Mouse (Mus musculus): Measurements from ENCODE around the gene Olfr344.

Gene Olfr344

GRCm38 (mm10) chr2:36566362-36566761 is at the start of gene Olfr344:
Olfr344 (plus strand) TSS chr2:36566662.
- DNase-seq (ENCODE audit: low spot score) = no peak

DNA sequence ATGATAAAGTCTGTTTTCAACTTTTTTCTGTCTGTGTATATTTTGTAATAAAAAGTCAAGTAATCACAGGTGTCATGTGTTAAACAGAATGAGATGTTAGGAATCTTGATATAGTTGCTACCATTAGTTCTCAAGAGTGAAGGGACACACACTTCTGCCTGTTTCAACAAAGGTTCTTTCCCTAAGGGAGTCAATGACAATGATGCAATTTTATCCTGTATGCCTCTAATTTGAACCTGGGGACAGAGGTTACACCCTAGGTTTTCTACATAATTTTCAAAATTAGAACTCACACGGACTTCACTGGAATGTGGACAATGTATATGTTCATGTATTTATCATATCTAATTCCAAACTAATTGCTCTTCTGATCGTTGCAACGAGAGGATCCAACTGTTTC is 41.8 kb upstream of the Olfr344 start, which contains the start of gene Olfr342:
Gene Olfr342 (plus strand): TSS at position 301 of the 400 bp plus-strand sequence.
- DNase-seq (ENCODE audit: low spot score) = no peak

- no peak for DNase-seq (ENCODE audit: low spot score)
Observed at GRCm38 (mm10) chr2:36565156-36565555, 1.3 kb upstream of the Olfr344 start.

GRCm38 (mm10) chr2:36567022-36567421 is 560 bp downstream of the Olfr344 start:
- DNase-seq (ENCODE audit: low spot score) = no peak

GRCm38 (mm10) chr2:36567845-36568244 is 1.4 kb downstream of the Olfr344 start:
- DNase-seq (ENCODE audit: low spot score) = no peak
